Mouse (Mus musculus) hindbrain, embryonic 13.5 days (tissue): ENCODE results near the gene 4933430I17Rik. TPM values are rescaled to one million over a fixed set of nuclear protein-coding genes. Genes with fewer than 3 reads are reported as not detected.

Experiments used
- ATAC-seq: fragments of 200-750 bp; cut with Nextera tagmentation; 2 replicates; pipeline ENCODE4 v1.8.0; 2017; ENCODE audit warnings: moderate TSS enrichment; ENCODE audit not compliant: low FRiP score
- H3K27ac ChIP-seq: fragments of 300-500 bp; sonication (generic); 2 replicates; pipeline ENCODE4 v1.5.1; 2015; ENCODE audit warnings: inconsistent platforms, mild to moderate bottlenecking, moderate library complexity
- H3K27me3 ChIP-seq: fragments of 300-500 bp; sonication (generic); 2 replicates; pipeline ENCODE4 v1.6.1; 2015; ENCODE audit warnings: mild to moderate bottlenecking, inconsistent platforms
- H3K36me3 ChIP-seq: fragments of 300-500 bp; sonication (generic); 2 replicates; pipeline ENCODE4 v1.6.1; 2015; ENCODE audit warnings: mild to moderate bottlenecking, inconsistent platforms
- H3K4me1 ChIP-seq: fragments of 300-500 bp; sonication (generic); replicated peaks from 2 replicates; pipeline ENCODE4 v1.6.1; 2015; ENCODE audit warnings: inconsistent platforms
- H3K4me2 ChIP-seq: fragments of 300-500 bp; sonication (generic); 2 replicates; pipeline ENCODE4 v1.6.1; 2015; ENCODE audit warnings: inconsistent platforms, mild to moderate bottlenecking, moderate library complexity
- H3K4me3 ChIP-seq: fragments of 300-500 bp; sonication (generic); 2 replicates; pipeline ENCODE4 v1.5.1; 2015; ENCODE audit warnings: mild to moderate bottlenecking, inconsistent platforms
- H3K9ac ChIP-seq: fragments of 300-500 bp; sonication (generic); 2 replicates; pipeline ENCODE4 v1.6.1; 2015; ENCODE audit warnings: mild to moderate bottlenecking, inconsistent platforms
- H3K9me3 ChIP-seq: fragments of 300-500 bp; sonication (generic); 2 replicates; pipeline ENCODE4 v1.6.1; 2016; ENCODE audit warnings: inconsistent platforms
- WGBS: fragments of 180-500 bp; shearing (Covaris S2); methylation state at CpG from one replicate; pipeline ENCODE4 v1.1.7; 2015; 5-methylcytosine and 5-hydroxymethylcytosine counted together
- polyA plus RNA-seq: library from polyadenylated mRNA; unstranded; fragments of >200 nt; fragmentation: Nextera tagmentation; extraction: Ambion mirVana; gene quantifications from 2 replicates; pipeline ENCODE4 v1.2.1, GENCODE M21; 2015

The 4933430I17Rik gene
- polyA plus RNA-seq, 1 experiment from 2014 or later: 0.55 TPM

GRCm38 (mm10) chr4:62487914-62488313 is 37.3 kb upstream of the 4933430I17Rik start:
- Histone ChIP-seq H3K36me3 (no peaks in the 10 kb centered on the region), H3K4me2 (no peak overlapping the region), H3K27me3 (no peaks in the 10 kb centered on the region), H3K4me3 (no peak overlapping the region), H3K4me1 (no peaks in the 10 kb centered on the region), H3K9me3 (no peaks in the 10 kb centered on the region), H3K27ac (no peak overlapping the region), H3K9ac (no peak overlapping the region)
- 98% methylated on average over 2 of the region's 2 CpGs for WGBS
- no peak for ATAC-seq

GRCm38 (mm10) chr4:62492682-62493081 is 32.5 kb upstream of the 4933430I17Rik start:
- Histone ChIP-seq H3K9ac (no peak overlapping the region), H3K9me3 (no peaks in the 10 kb centered on the region), H3K4me3 (no peak overlapping the region), H3K4me1 (no peaks in the 10 kb centered on the region), H3K27ac (no peak overlapping the region), H3K36me3 (peaks cover 19% of the 10 kb centered on the region), H3K27me3 (no peaks in the 10 kb centered on the region), H3K4me2 (no peak overlapping the region)
- WGBS: 81% methylated on average over 2 of the region's 2 CpGs
- no peak for ATAC-seq

GRCm38 (mm10) chr4:62494230-62494629 is 30.9 kb upstream of the 4933430I17Rik start:
- Histone ChIP-seq H3K36me3 (peaks cover 33% of the 10 kb centered on the region), H3K9ac (no peak overlapping the region), H3K9me3 (no peaks in the 10 kb centered on the region), H3K27me3 (no peaks in the 10 kb centered on the region), H3K4me3 (no peak overlapping the region), H3K4me1 (no peaks in the 10 kb centered on the region), H3K27ac (no peak overlapping the region), H3K4me2 (no peak overlapping the region)
- no peak for ATAC-seq
- 72% methylated on average over 9 of the region's 9 CpGs for WGBS

- WGBS: 87% methylated on average over 8 of the region's 8 CpGs
- H3K9me3 ChIP-seq: no peaks in the 10 kb centered on the region
- H3K4me3 ChIP-seq: no peak overlapping the region
- H3K4me1 ChIP-seq: 0 out of 2 replicates have a peak, but pooled peaks cover under 1% of the 10 kb centered on the region
- no peak for ATAC-seq
- no peak overlapping the region for H3K4me2 ChIP-seq
- H3K27me3 ChIP-seq: no peaks in the 10 kb centered on the region
- no peak overlapping the region for H3K27ac ChIP-seq
- H3K36me3 ChIP-seq: peaks cover 41% of the 10 kb centered on the region
- H3K9ac ChIP-seq: no peak overlapping the region
These were observed 29.2 kb upstream of the 4933430I17Rik start for GRCm38 (mm10) chr4:62495946-62496345.

GRCm38 (mm10) chr4:62496815-62497214 is 28.4 kb upstream of the 4933430I17Rik start:
- H3K27ac ChIP-seq: no peak overlapping the region
- peaks cover 7% of the 10 kb centered on the region for H3K4me1 ChIP-seq
- H3K4me2 ChIP-seq: no peak overlapping the region
- ATAC-seq: no peak
- whole genome bisulfite sequencing: 80% methylated on average over 8 of the region's 8 CpGs
- H3K27me3 ChIP-seq: no peaks in the 10 kb centered on the region
- H3K9me3 ChIP-seq: no peaks in the 10 kb centered on the region
- H3K4me3 ChIP-seq: no peak overlapping the region
- peaks cover 41% of the 10 kb centered on the region for H3K36me3 ChIP-seq
- no peak overlapping the region for H3K9ac ChIP-seq

GRCm38 (mm10) chr4:62500799-62501198 is 24.4 kb upstream of the 4933430I17Rik start:
- peaks cover 11% of the 10 kb centered on the region for H3K4me1 ChIP-seq
- H3K9ac ChIP-seq: no peak overlapping the region
- 94% methylated on average over 4 of the region's 4 CpGs for WGBS
- H3K9me3 ChIP-seq: no peaks in the 10 kb centered on the region
- H3K27me3 ChIP-seq: no peaks in the 10 kb centered on the region
- peaks cover 41% of the 10 kb centered on the region for H3K36me3 ChIP-seq
- ATAC-seq: no peak
- no peak overlapping the region for H3K27ac ChIP-seq
- H3K4me3 ChIP-seq: no peak overlapping the region
- H3K4me2 ChIP-seq: peak overlapping the region; percentile 67

GRCm38 (mm10) chr4:62501534-62501933 is 23.6 kb upstream of the 4933430I17Rik start:
- ATAC-seq: peak; percentile 31
- no peaks in the 10 kb centered on the region for H3K9me3 ChIP-seq
- H3K27ac ChIP-seq: peak overlapping the region; percentile 78
- peaks cover 34% of the 10 kb centered on the region for H3K36me3 ChIP-seq
- no peaks in the 10 kb centered on the region for H3K27me3 ChIP-seq
- H3K4me1 ChIP-seq: peaks cover 11% of the 10 kb centered on the region
- H3K4me3 ChIP-seq: peak overlapping the region; percentile 79
- H3K4me2 ChIP-seq: peak overlapping the region; percentile 67
- H3K9ac ChIP-seq: peak overlapping the region; percentile 86
- 3% methylated on average over 7 of the region's 7 CpGs for WGBS

- Histone ChIP-seq H3K27me3 (no peaks in the 10 kb centered on the region), H3K4me1 (peaks cover 11% of the 10 kb centered on the region), H3K9me3 (no peaks in the 10 kb centered on the region), H3K36me3 (peaks cover 28% of the 10 kb centered on the region), H3K27ac (peak overlapping the region; percentile 78), H3K4me2 (peak overlapping the region; percentile 67), H3K9ac (peak overlapping the region; percentile 86), H3K4me3 (peak overlapping the region; percentile 79)
- ATAC-seq: peak; percentile 95
- WGBS: 2% methylated on average over 38 of the region's 38 CpGs
These were observed 23.0 kb upstream of the 4933430I17Rik start for GRCm38 (mm10) chr4:62501964-62502732.

GRCm38 (mm10) chr4:62502969-62503368 is 22.2 kb upstream of the 4933430I17Rik start:
- 77% methylated on average over 7 of the region's 7 CpGs for WGBS
- H3K27me3 ChIP-seq: no peaks in the 10 kb centered on the region

GRCm38 (mm10) chr4:62503374-62503970 is 21.7 kb upstream of the 4933430I17Rik start, which contains the start of gene Hdhd3:
TSS of gene Hdhd3 (minus strand) at chr4:62503467.
- H3K4me3 ChIP-seq: peak within 1 kb of the TSS; percentile 79
- no peaks in the 10 kb centered on the region for H3K9me3 ChIP-seq
- WGBS: 89% methylated on average over 3 of the region's 3 CpGs
- peak within 1 kb of the TSS; percentile 78 for H3K27ac ChIP-seq
- ATAC-seq: no peak
- H3K4me2 ChIP-seq: peak within 1 kb of the TSS; percentile 67
- H3K36me3 ChIP-seq: peaks cover 26% of the 10 kb centered on the region
- H3K4me1 ChIP-seq: peaks cover 11% of the 10 kb centered on the region
- peak within 1 kb of the TSS; percentile 86 for H3K9ac ChIP-seq
- H3K27me3 ChIP-seq: no peaks in the 10 kb centered on the region

More at GRCm38 (mm10) chr4:62502969-62503368, 22.2 kb upstream of the 4933430I17Rik start:
- Histone ChIP-seq H3K9me3 (no peaks in the 10 kb centered on the region), H3K4me3 (no peak overlapping the region), H3K27ac (no peak overlapping the region), H3K4me2 (no peak overlapping the region), H3K4me1 (peaks cover 11% of the 10 kb centered on the region), H3K36me3 (peaks cover 25% of the 10 kb centered on the region), H3K9ac (no peak overlapping the region)
- ATAC-seq: no peak

- Histone ChIP-seq H3K27ac (no peak overlapping the region), H3K4me2 (no peak overlapping the region), H3K9me3 (no peaks in the 10 kb centered on the region), H3K9ac (no peak overlapping the region), H3K4me3 (no peak overlapping the region), H3K27me3 (no peaks in the 10 kb centered on the region), H3K36me3 (peaks cover 36% of the 10 kb centered on the region), H3K4me1 (peaks cover 10% of the 10 kb centered on the region)
- ATAC-seq: no peak
- WGBS: 92% methylated on average over 3 of the region's 3 CpGs
These were observed 19.2 kb upstream of the 4933430I17Rik start for GRCm38 (mm10) chr4:62505991-62506390.

- ATAC-seq: no peak
These were observed 18.4 kb upstream of the 4933430I17Rik start for GRCm38 (mm10) chr4:62506798-62507197.

More at GRCm38 (mm10) chr4:62506798-62507197, 18.4 kb upstream of the 4933430I17Rik start:
- 70% methylated on average over 2 of the region's 2 CpGs for WGBS
- Histone ChIP-seq H3K4me2 (no peak overlapping the region), H3K4me3 (no peak overlapping the region), H3K4me1 (peaks cover 4% of the 10 kb centered on the region; the same call in 1 of the 2 replicates), H3K27me3 (no peaks in the 10 kb centered on the region), H3K27ac (no peak overlapping the region), H3K9ac (no peak overlapping the region), H3K9me3 (no peaks in the 10 kb centered on the region), H3K36me3 (peaks cover 44% of the 10 kb centered on the region)
